24 mouse cellular contexts compared by ENCODE assay signal in genomic region chr1:135183941-135184570, GRCm38 (mm10). TPM values are rescaled to one million over a fixed set of nuclear protein-coding genes. Genes with fewer than 3 reads are reported as not detected.
DNase-seq lines count a peak whose midpoint lies in the region; ATAC-seq lines count a peak whose summit lies in the region.
"Had no signal": no experiment of that assay in that cellular context is flagged by ENCODE, and none has a peak within 500 bp of the region (broad histone marks: within the 10 kb centered on the region; RNA-seq: fewer than 3 reads in every experiment).

No protein-coding gene starts in this region.

- no peak overlapping the region for H3K27ac ChIP-seq in embryonic facial prominence, embryonic 14.5 days (replicated peaks; ENCODE audit: low read depth, low read length)
- no peak overlapping the region for H3K27ac ChIP-seq in embryonic facial prominence, embryonic 10.5 days (replicated peaks)
- H3K27ac ChIP-seq in intestine, embryonic 14.5 days (ENCODE audit: low read depth), result 0 out of 2 replicates have a peak overlapping the region, but pooled peaks have one; percentile 6
- H3K27ac ChIP-seq in stomach, embryonic 15.5 days, result peak overlapping the region; percentile 90
- H3K27ac ChIP-seq in kidney, embryonic 16.5 days (ENCODE audit: low read length), result no peak overlapping the region
- H3K27ac ChIP-seq: gastrocnemius, adult 2 months; limb, embryonic 12.5 days; liver, embryonic 14.5 days; neural tube, embryonic 12.5 days had no signal

- H3K4me3 ChIP-seq in embryonic facial prominence, embryonic 14.5 days (ENCODE audit: low read depth, low read length), result no peak overlapping the region
- H3K4me3 ChIP-seq in embryonic facial prominence, embryonic 10.5 days, result no peak overlapping the region
- no peak overlapping the region for H3K4me3 ChIP-seq in intestine, embryonic 14.5 days (ENCODE audit: low read depth, low read length)
- no peak overlapping the region for H3K4me3 ChIP-seq in stomach, embryonic 15.5 days (replicated peaks)
- H3K4me3 ChIP-seq in kidney, embryonic 16.5 days (ENCODE audit: low read length), result no peak overlapping the region
- H3K4me3 ChIP-seq: gastrocnemius, adult 2 months; hindbrain, embryonic 10.5 days; limb, embryonic 12.5 days; neural tube, embryonic 12.5 days had no signal

- no peaks in the 10 kb centered on the region; the same call in 1 of the 2 replicates for H3K4me1 ChIP-seq in embryonic facial prominence, embryonic 14.5 days (ENCODE audit: control insufficient read depth, insufficient read depth, low read length)
- peaks cover 20% of the 10 kb centered on the region for H3K4me1 ChIP-seq in embryonic facial prominence, embryonic 10.5 days
- H3K4me1 ChIP-seq in intestine, embryonic 14.5 days (replicated peaks; ENCODE audit: control insufficient read depth, insufficient read depth, low read length), result no peaks in the 10 kb centered on the region; the same call in 1 of the 2 replicates
- H3K4me1 ChIP-seq in stomach, embryonic 15.5 days, result peaks cover 9% of the 10 kb centered on the region; the same call in 1 of the 2 replicates
- H3K4me1 ChIP-seq in kidney, embryonic 16.5 days (ENCODE audit: insufficient read depth, low read length), result 0 out of 2 replicates have a peak, but pooled peaks cover 10% of the 10 kb centered on the region
- H3K4me1 ChIP-seq: limb, embryonic 12.5 days; neural tube, embryonic 12.5 days had no signal

- no peak overlapping the region for H3K4me2 ChIP-seq in embryonic facial prominence, embryonic 14.5 days (ENCODE audit: low read depth, low read length)
- no peak overlapping the region for H3K4me2 ChIP-seq in intestine, embryonic 14.5 days (ENCODE audit: low read length)
- no peak overlapping the region for H3K4me2 ChIP-seq in stomach, embryonic 15.5 days
- H3K4me2 ChIP-seq in kidney, embryonic 16.5 days (replicated peaks; ENCODE audit: low read depth, low read length), result no peak overlapping the region
- H3K4me2 ChIP-seq: limb, embryonic 12.5 days; neural tube, embryonic 12.5 days had no signal

- H3K9me3 ChIP-seq in embryonic facial prominence, embryonic 14.5 days (ENCODE audit: control insufficient read depth, low read length), result no peaks in the 10 kb centered on the region
- H3K9me3 ChIP-seq in embryonic facial prominence, embryonic 10.5 days, result no peaks in the 10 kb centered on the region
- H3K9me3 ChIP-seq in intestine, embryonic 14.5 days (ENCODE audit: control insufficient read depth, low read length), result no peaks in the 10 kb centered on the region
- no peaks in the 10 kb centered on the region for H3K9me3 ChIP-seq in stomach, embryonic 15.5 days
- no peaks in the 10 kb centered on the region for H3K9me3 ChIP-seq in kidney, embryonic 16.5 days (ENCODE audit: low read length)
- H3K9me3 ChIP-seq: hindbrain, embryonic 10.5 days; limb, embryonic 12.5 days; neural tube, embryonic 12.5 days had no signal

- no peaks in the 10 kb centered on the region for H3K36me3 ChIP-seq in embryonic facial prominence, embryonic 14.5 days (ENCODE audit: control insufficient read depth, insufficient read depth, low read length)
- H3K36me3 ChIP-seq in embryonic facial prominence, embryonic 10.5 days (replicated peaks), result no peaks in the 10 kb centered on the region
- H3K36me3 ChIP-seq in intestine, embryonic 14.5 days (ENCODE audit: control insufficient read depth, insufficient read depth, low read length), result no peaks in the 10 kb centered on the region
- no peaks in the 10 kb centered on the region for H3K36me3 ChIP-seq in stomach, embryonic 15.5 days
- no peaks in the 10 kb centered on the region for H3K36me3 ChIP-seq in kidney, embryonic 16.5 days (ENCODE audit: insufficient read depth, low read length)
- H3K36me3 ChIP-seq: hindbrain, embryonic 10.5 days; limb, embryonic 12.5 days; neural tube, embryonic 12.5 days had no signal

- 53% methylated on average over 11 of the region's 11 CpGs for WGBS in embryonic facial prominence, embryonic 14.5 days
- 70% methylated on average over 11 of the region's 11 CpGs for WGBS in embryonic facial prominence, embryonic 10.5 days
- 53% methylated on average over 11 of the region's 11 CpGs for WGBS in intestine, embryonic 14.5 days
- 57% methylated on average over 11 of the region's 11 CpGs for WGBS in stomach, embryonic 15.5 days
- WGBS in kidney, embryonic 16.5 days, result 57% methylated on average over 11 of the region's 11 CpGs

- peak; percentile 51 for ATAC-seq in embryonic facial prominence, embryonic 14.5 days (ENCODE audit: low read depth)
- no peak for ATAC-seq in intestine, embryonic 14.5 days (replicated peaks; ENCODE audit: low FRiP score, low TSS enrichment, low read depth)
- ATAC-seq in stomach, embryonic 15.5 days (ENCODE audit: insufficient read depth, low FRiP score, low read depth), result no peak
- ATAC-seq in kidney, embryonic 16.5 days (ENCODE audit: low FRiP score, low TSS enrichment), result no peak
- ATAC-seq: forebrain, postnatal 0 days; inflammation-experienced regulatory T-cells, adult 6 months had no signal

- no peaks in the 10 kb centered on the region for H3K27me3 ChIP-seq in embryonic facial prominence, embryonic 14.5 days (replicated peaks; ENCODE audit: control insufficient read depth, insufficient read depth, low read length)
- H3K27me3 ChIP-seq in embryonic facial prominence, embryonic 10.5 days (replicated peaks; ENCODE audit: low read depth, poor library complexity, severe bottlenecking), result peaks cover 17% of the 10 kb centered on the region; the same call in 1 of the 2 replicates
- no peaks in the 10 kb centered on the region for H3K27me3 ChIP-seq in intestine, embryonic 14.5 days (replicated peaks; ENCODE audit: control insufficient read depth, insufficient read depth, low read length)
- no peaks in the 10 kb centered on the region for H3K27me3 ChIP-seq in stomach, embryonic 15.5 days (replicated peaks)
- H3K27me3 ChIP-seq in kidney, embryonic 16.5 days (ENCODE audit: insufficient read depth, low read length), result no peaks in the 10 kb centered on the region
- H3K27me3 ChIP-seq: CH12.LX; limb, embryonic 12.5 days; neural tube, embryonic 12.5 days had no signal

- no peak for DNase-seq in embryonic facial prominence, embryonic 14.5 days (ENCODE audit: low spot score)
- DNase-seq in embryonic facial prominence, embryonic 10.5 days (ENCODE audit: low spot score), result no peak
- peak; percentile 69 for DNase-seq in ES-CJ7 (ENCODE audit: low read depth, low spot score)
- DNase-seq in intestine, embryonic 14.5 days (ENCODE audit: low spot score), result no peak
- DNase-seq in thymus, postnatal 4 days, result no peak
- no peak for DNase-seq in adrenal gland, adult 18-20 months (ENCODE audit: low spot score in 2 of 2)
- DNase-seq: cerebellum, adult 18-20 months; forebrain, postnatal 0 days; gastrocnemius, adult 2 months; kidney, postnatal 14 days; lung, postnatal 10 days; right cerebral cortex, postnatal 4 days; thymus, adult 2 months had no signal

- H3K9ac ChIP-seq in embryonic facial prominence, embryonic 14.5 days (ENCODE audit: low read depth, low read length), result no peak overlapping the region
- H3K9ac ChIP-seq in intestine, embryonic 14.5 days (ENCODE audit: low read length), result no peak overlapping the region
- H3K9ac ChIP-seq in stomach, embryonic 15.5 days, result no peak overlapping the region
- no peak overlapping the region for H3K9ac ChIP-seq in kidney, embryonic 16.5 days (replicated peaks; ENCODE audit: low read length)
- H3K9ac ChIP-seq: forebrain, postnatal 0 days; limb, embryonic 12.5 days; liver, embryonic 14.5 days; neural tube, embryonic 12.5 days had no signal

RNA-seq across cellular contexts. Expression of gene Gpr37l1, which starts 16.6 kb away (rescaled TPM):
- 0.34 and 0.47 TPM in 2 replicates for polyA plus RNA-seq in embryonic facial prominence, embryonic 14.5 days (2014; fragmentation: Nextera tagmentation; extraction: Ambion mirVana)
- polyA plus RNA-seq in embryonic facial prominence, embryonic 10.5 days (2016; fragmentation: Nextera tagmentation; extraction: Ambion mirVana), result not detected in 2 replicates
- polyA plus RNA-seq in intestine, embryonic 14.5 days (2014; fragmentation: Nextera tagmentation; extraction: Ambion mirVana), result 0.35 and 0.50 TPM in 2 replicates
- polyA plus RNA-seq in stomach, embryonic 15.5 days (2015; fragmentation: Nextera tagmentation; extraction: Ambion mirVana), result 0.35 and 0.78 TPM in 2 replicates
- 1 to 10 TPM in 1 of 2 experiments, under 1 TPM in 1; 0.86 to 1.6 TPM for total RNA-seq in adrenal gland, adult 18-20 months (2021)
- 0.10 TPM in 1 of 2 replicates, not detected in the other for polyA plus RNA-seq in kidney, embryonic 16.5 days (2015; fragmentation: Nextera tagmentation; extraction: Ambion mirVana)
- total RNA-seq: CH12.LX; granulocyte monocyte progenitor cell, adult 5-6 weeks had no signal
- polyA plus RNA-seq: embryonic facial prominence, embryonic 11.5 days; heart, embryonic 16.5 days; hindbrain, embryonic 10.5 days; inflammation-experienced regulatory T-cells, adult 6 months; limb, embryonic 12.5 days had no signal

RNA-seq across cellular contexts. Expression of gene Arl8a, which starts 37.4 kb away (rescaled TPM):
- 73.8 and 74.7 TPM in 2 replicates for polyA plus RNA-seq in embryonic facial prominence, embryonic 14.5 days (2014; fragmentation: Nextera tagmentation; extraction: Ambion mirVana)
- 48.3 and 50.3 TPM in 2 replicates for polyA plus RNA-seq in embryonic facial prominence, embryonic 10.5 days (2016; fragmentation: Nextera tagmentation; extraction: Ambion mirVana)
- 54.2 and 55.1 TPM in 2 replicates for polyA plus RNA-seq in intestine, embryonic 14.5 days (2014; fragmentation: Nextera tagmentation; extraction: Ambion mirVana)
- 54.9 and 55.4 TPM in 2 replicates for polyA plus RNA-seq in stomach, embryonic 15.5 days (2015; fragmentation: Nextera tagmentation; extraction: Ambion mirVana)
- total RNA-seq in adrenal gland, adult 18-20 months (2021), result 10 to 100 TPM; 54.1 to 54.7 TPM
- 42.9 and 46.7 TPM in 2 replicates for polyA plus RNA-seq in kidney, embryonic 16.5 days (2015; fragmentation: Nextera tagmentation; extraction: Ambion mirVana)

RNA-seq across cellular contexts. Expression of gene Ptpn7, which starts 51.6 kb away (rescaled TPM):
- 2.1 and 2.7 TPM in 2 replicates for polyA plus RNA-seq in embryonic facial prominence, embryonic 14.5 days (2014; fragmentation: Nextera tagmentation; extraction: Ambion mirVana)
- polyA plus RNA-seq in embryonic facial prominence, embryonic 10.5 days (2016; fragmentation: Nextera tagmentation; extraction: Ambion mirVana), result 1.3 and 2.1 TPM in 2 replicates
- polyA plus RNA-seq in intestine, embryonic 14.5 days (2014; fragmentation: Nextera tagmentation; extraction: Ambion mirVana), result 2.0 TPM in 2 replicates
- 2.4 and 3.3 TPM in 2 replicates for polyA plus RNA-seq in stomach, embryonic 15.5 days (2015; fragmentation: Nextera tagmentation; extraction: Ambion mirVana)
- total RNA-seq in adrenal gland, adult 18-20 months (2021), result 1 to 10 TPM in 1 of 2 experiments, under 1 TPM in 1; 0.96 to 1.2 TPM
- 0.99 and 1.6 TPM in 2 replicates for polyA plus RNA-seq in kidney, embryonic 16.5 days (2015; fragmentation: Nextera tagmentation; extraction: Ambion mirVana)

Comparison
In these comparisons a context has a peak if more than half of its experiments do, and no peak if none do; other contexts are left out.
1. H3K27ac ChIP-seq: peak in intestine, embryonic 14.5 days (single experiment) and stomach, embryonic 15.5 days (single experiment); none in embryonic facial prominence, embryonic 14.5 days (single experiment), embryonic facial prominence, embryonic 10.5 days (single experiment) and kidney, embryonic 16.5 days (single experiment).